Mouse (Mus musculus) cerebellum, postnatal 4 days (tissue): ENCODE data around the gene Tent5c.
A peak's percentile ranks its signal among the peaks of the same experiment; 100 is the strongest.

Experiments used
- DNase-seq, 2 experiments: peaks; one replicate each; pipeline ENCODE4 v3.0.0; 2022; ENCODE audit warnings: low spot score in 2 of 2, mixed read lengths in 1 of 2

The Tent5c gene

GRCm38 (mm10) chr3:100489133-100490009 lies at the start of gene Tent5c:
Tent5c (minus strand) TSS chr3:100489324.
- peak; percentile 82 to 90 for DNase-seq

GRCm38 (mm10) chr3:100536686-100537085 lies 47.6 kb upstream of the Tent5c start:
- no peak for DNase-seq

GRCm38 (mm10) chr3:100535902-100536301 lies 46.8 kb upstream of the Tent5c start:
- no peak for DNase-seq

GRCm38 (mm10) chr3:100535298-100535697 lies 46.2 kb upstream of the Tent5c start:
- DNase-seq = no peak

- DNase-seq = no peak
Measured at GRCm38 (mm10) chr3:100534394-100534793, 45.3 kb upstream of the Tent5c start.

- no peak for DNase-seq
Measured at GRCm38 (mm10) chr3:100533429-100533828, 44.3 kb upstream of the Tent5c start.

GRCm38 (mm10) chr3:100530919-100531318 lies 41.8 kb upstream of the Tent5c start:
- DNase-seq = no peak

- DNase-seq = no peak
Measured at GRCm38 (mm10) chr3:100530244-100530788, 41.2 kb upstream of the Tent5c start.

GRCm38 (mm10) chr3:100522671-100523070 lies 33.5 kb upstream of the Tent5c start:
- no peak for DNase-seq

GRCm38 (mm10) chr3:100521626-100522025 lies 32.5 kb upstream of the Tent5c start:
- DNase-seq = no peak

- DNase-seq = no peak
Measured at GRCm38 (mm10) chr3:100515754-100516141, 26.6 kb upstream of the Tent5c start.

- DNase-seq = no peak
Measured at GRCm38 (mm10) chr3:100515093-100515753, 26.1 kb upstream of the Tent5c start.

GRCm38 (mm10) chr3:100507174-100507573 lies 18.1 kb upstream of the Tent5c start:
- DNase-seq = no peak

- no peak for DNase-seq
Measured at GRCm38 (mm10) chr3:100506715-100507114, 17.6 kb upstream of the Tent5c start.

GRCm38 (mm10) chr3:100503882-100504281 lies 14.8 kb upstream of the Tent5c start:
- DNase-seq = no peak

GRCm38 (mm10) chr3:100502516-100502915 lies 13.4 kb upstream of the Tent5c start:
- no peak for DNase-seq

- no peak for DNase-seq
Measured at GRCm38 (mm10) chr3:100501899-100502298, 12.8 kb upstream of the Tent5c start.

- DNase-seq = no peak
Measured at GRCm38 (mm10) chr3:100496081-100496480, 7.0 kb upstream of the Tent5c start.

GRCm38 (mm10) chr3:100495456-100495855 lies 6.3 kb upstream of the Tent5c start:
- no peak for DNase-seq

GRCm38 (mm10) chr3:100494912-100495311 lies 5.8 kb upstream of the Tent5c start:
- DNase-seq = no peak

- DNase-seq = no peak
Measured at GRCm38 (mm10) chr3:100490010-100490300, 831 bp upstream of the Tent5c start.

- peak; percentile 35 to 54 for DNase-seq
Measured at GRCm38 (mm10) chr3:100488251-100489132, 632 bp downstream of the Tent5c start.
